Mouse (Mus musculus) lung, postnatal 10 days (tissue): ENCODE data around the gene Cldn18.

Experiments used
- DNase-seq: peaks from one replicate; pipeline ENCODE4 v3.0.0; 2021

Gene Cldn18

GRCm38 (mm10) chr9:99681980-99682570 lies 35.0 kb downstream of the Cldn18 start:
- peak; percentile 38 for DNase-seq

GRCm38 (mm10) chr9:99675714-99676113 lies 41.4 kb downstream of the Cldn18 start:
- no peak for DNase-seq

DNA sequence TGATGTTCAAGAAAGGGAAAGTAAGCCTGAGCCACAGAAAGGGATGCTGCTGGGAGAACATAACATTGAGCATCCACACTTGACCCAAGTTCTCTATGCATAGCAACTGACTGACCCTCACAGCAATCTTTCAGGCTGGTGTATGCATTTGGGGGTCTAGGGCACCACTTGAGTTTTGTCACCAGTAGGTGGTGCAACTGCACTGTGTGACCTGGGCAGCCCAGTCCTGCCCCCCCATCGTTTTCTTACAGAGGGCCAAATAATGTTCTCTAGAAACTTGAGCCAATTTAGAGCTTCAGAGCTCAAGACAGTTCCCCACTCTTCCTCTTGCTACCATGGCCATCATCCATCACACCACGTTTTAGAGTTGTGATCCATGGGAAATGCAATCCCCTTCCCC lies 45.5 kb downstream of the Cldn18 start:
- DNase-seq = peak; percentile 50

- DNase-seq = peak; percentile 76
Measured at GRCm38 (mm10) chr9:99667596-99667995, 49.5 kb downstream of the Cldn18 start.

DNA sequence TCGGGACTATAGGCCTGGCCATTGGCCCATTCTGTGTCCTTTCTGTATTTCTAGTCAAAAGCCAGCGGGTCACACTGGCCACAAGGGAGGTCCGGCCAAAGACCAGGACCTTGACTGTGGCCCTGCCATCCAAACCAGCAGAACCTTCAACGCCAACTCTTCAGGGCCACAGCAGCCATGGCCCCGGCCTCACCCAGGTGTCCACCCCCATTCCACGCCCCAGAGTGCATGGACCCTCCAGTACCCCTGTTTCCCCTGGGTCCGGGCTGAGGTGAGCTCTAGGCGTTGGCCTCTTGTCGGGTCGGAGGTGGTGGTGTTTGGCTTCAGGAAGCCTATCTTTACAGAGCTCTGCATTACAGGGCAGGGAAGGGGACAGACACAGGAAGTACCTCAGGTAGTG lies 54.2 kb downstream of the Cldn18 start:
- no peak for DNase-seq

DNA sequence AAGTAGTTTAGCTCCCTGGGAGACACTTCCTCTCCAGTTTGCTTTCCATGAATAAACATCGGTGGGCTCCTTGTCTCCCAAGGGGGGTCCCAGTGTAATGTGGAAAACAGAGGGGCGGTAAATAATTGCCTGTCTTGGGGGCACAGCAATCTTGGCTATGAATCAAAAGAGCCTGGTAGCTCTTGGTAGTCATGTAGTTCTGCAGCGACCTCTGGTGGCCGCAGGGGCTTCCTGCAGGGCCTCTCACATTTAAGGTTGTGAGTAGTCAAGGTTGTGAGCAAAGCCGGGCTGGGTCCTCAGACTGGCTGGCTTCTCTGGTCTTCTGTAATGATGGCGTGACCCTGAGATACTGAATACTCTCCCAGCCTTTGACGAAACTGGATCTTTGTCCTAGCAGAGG lies 54.7 kb downstream of the Cldn18 start:
- DNase-seq = peak; percentile 72

DNA sequence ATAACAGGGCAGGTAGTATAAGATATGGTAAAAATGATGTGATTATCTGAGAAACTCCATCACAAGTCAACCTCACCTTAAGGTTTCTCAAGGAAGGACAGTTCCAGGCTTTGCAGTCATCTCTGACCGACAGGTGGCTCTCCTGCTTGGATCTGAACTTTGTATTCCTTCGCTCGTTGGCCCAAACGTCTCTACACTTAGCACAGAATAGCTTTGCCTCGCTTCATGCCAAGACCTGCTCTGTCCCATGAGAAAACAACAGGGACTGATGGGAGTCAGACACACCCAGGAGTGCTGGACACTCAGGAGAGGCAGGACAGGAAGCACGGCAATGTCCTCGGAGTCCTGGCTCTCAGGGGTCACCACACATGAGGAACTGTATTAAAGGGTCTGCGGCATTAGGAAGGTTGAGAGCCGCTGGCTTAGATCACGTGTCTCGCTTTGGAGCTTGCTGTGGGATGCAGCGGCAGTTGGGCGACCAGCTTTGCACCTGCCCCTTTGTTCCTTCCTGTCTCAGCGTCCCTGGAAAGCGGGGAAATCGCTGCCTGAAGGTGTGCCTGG lies 55.4 kb downstream of the Cldn18 start:
- no peak for DNase-seq

DNA sequence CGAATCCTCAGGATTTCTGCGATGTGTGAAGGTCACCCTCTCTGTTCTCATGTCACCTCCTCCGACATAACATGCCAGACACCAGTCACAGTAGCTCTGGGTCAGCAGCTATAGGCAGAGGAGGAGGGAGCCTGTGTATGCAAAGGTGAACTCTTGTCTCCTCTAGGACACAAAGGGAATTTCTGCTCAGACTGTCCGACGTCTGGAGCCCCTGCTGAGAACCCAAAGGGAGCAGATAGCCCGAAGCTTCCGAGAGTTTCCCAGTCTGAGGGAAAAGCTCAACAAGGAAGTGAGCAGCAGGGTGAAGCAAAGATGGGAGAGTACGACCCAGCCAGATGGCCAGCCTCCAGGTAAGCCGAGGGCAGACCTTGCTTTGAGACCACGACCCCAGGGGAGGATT lies 56.3 kb downstream of the Cldn18 start:
- no peak for DNase-seq

DNA sequence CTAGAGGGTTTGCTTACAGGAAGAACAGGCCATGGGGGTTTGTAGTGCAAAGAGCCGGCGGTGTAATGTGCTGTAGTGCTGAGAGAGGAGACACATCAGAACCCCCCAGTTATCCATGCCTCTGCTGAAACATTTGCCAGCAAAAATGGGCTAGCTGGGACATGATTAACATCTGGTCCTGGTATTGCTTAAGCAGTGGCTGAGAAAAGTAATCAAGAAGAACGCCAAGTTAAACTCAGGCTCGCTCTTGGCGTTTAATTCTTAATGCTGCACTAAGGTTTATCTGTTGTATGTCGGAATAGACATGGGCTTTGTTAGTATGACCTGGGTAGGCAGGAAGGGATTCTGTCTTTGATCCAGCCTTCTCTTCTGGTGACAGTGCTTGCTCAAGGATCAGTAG lies 71.0 kb downstream of the Cldn18 start:
- no peak for DNase-seq

DNA sequence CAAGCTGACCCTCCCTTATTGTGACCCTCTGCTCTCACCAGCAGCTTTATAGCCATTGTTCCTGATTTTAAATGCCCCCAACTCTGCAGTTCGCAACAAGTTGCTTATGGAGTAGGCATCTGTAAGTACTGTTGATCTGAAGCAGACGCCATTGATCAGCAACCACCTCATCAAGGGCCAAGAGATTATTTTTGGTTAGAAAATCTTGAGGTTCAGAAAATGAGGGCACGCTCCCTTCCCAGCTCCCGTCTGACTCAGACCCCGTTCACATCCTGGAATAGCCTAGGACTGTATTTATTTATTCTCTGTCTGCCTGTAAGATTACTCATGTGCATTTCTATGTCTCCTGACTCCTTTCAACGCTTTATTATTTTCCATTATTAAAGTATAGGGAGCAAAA lies 71.7 kb downstream of the Cldn18 start:
- peak; percentile 55 for DNase-seq

- no peak for DNase-seq
Measured at GRCm38 (mm10) chr9:99639957-99640356, 77.1 kb downstream of the Cldn18 start.
